ENCODE assay signal across 16 mouse cellular contexts in the genomic region with DNA sequence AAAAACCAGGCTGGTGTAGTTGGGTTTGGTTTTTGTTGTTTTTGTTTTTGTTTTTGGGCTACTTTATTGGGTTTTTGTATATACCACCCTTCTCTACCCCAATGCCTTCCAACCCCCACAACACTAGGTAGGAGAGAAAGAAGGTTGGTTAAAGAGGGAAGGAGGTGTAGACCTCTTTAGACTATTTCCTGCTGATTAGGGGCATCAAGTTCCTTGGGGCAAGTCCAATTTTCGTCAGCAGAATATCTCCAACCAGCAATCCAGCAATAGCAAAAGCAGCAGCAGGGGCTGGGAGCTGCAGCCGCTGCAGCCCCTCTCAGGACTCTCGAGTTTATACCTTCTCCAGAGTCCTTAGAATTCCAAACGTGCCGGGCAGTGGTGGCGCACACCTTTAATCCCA.
"Had no signal": no experiment of that assay in that cellular context is flagged by ENCODE, and none has a peak within 500 bp of the region (broad histone marks: within the 10 kb centered on the region; RNA-seq: fewer than 3 reads in every experiment).

No protein-coding gene starts in this region.

- H3K4me3 ChIP-seq: neural tube, embryonic 13.5 days; neural tube, embryonic 15.5 days; stomach, embryonic 15.5 days had no signal

- H3K9me3 ChIP-seq: neural tube, embryonic 13.5 days; neural tube, embryonic 15.5 days; stomach, embryonic 15.5 days had no signal

- H3K27me3 ChIP-seq: stomach, embryonic 15.5 days had no signal

- H3K9ac ChIP-seq: neural tube, embryonic 13.5 days; neural tube, embryonic 15.5 days; stomach, embryonic 15.5 days had no signal

- H3K27ac ChIP-seq: neural tube, embryonic 13.5 days; neural tube, embryonic 15.5 days; stomach, embryonic 15.5 days; stomach, postnatal 0 days had no signal

- H3K36me3 ChIP-seq: neural tube, embryonic 13.5 days; neural tube, embryonic 15.5 days; stomach, embryonic 15.5 days had no signal

- DNase-seq: retina, postnatal 1 day; right cerebral cortex, adult 18-20 months; right cerebral cortex, postnatal 14 days; right cerebral cortex, postnatal 25 days; right cerebral cortex, postnatal 4 days; spleen, adult 18-20 months; thymus, adult 18-20 months; thymus, adult 2 months; thymus, postnatal 14 days; thymus, postnatal 25 days; thymus, postnatal 36 days; thymus, postnatal 4 days had no signal
